Mouse (Mus musculus) stomach, embryonic 14.5 days (tissue): ENCODE results near the gene Rps6ka1. TPM values are rescaled to one million over a fixed set of nuclear protein-coding genes. Genes with fewer than 3 reads are reported as not detected.
"Not testable (repeated sequence)": the region's sequence is repeated elsewhere in the genome, so short reads cannot be mapped to it uniquely, and the experiment has no call there.

Source experiments
- ATAC-seq: fragments of 200-750 bp; cut with Nextera tagmentation; 2 replicates; pipeline ENCODE4 v1.8.0; 2017; ENCODE audit warnings: low read depth, moderate TSS enrichment; ENCODE audit not compliant: insufficient number of reproducible peaks, insufficient read depth, low FRiP score
- H3K27ac ChIP-seq: fragments of 300-500 bp; sonication (generic); 2 replicates; pipeline ENCODE4 v1.5.1; 2014; ENCODE audit warnings: mild to moderate bottlenecking, low read length, moderate library complexity, mixed read lengths
- H3K27me3 ChIP-seq: fragments of 300-500 bp; sonication (generic); 2 replicates; pipeline ENCODE4 v1.6.1; 2014; ENCODE audit warnings: low read length, control low read depth, mixed read lengths; ENCODE audit not compliant: control insufficient read depth, insufficient read depth
- H3K36me3 ChIP-seq: fragments of 300-500 bp; sonication (generic); 2 replicates; pipeline ENCODE4 v1.6.1; 2014; ENCODE audit warnings: mild to moderate bottlenecking, control low read depth, low read length, moderate library complexity, mixed read lengths; ENCODE audit not compliant: control insufficient read depth, insufficient read depth
- H3K4me1 ChIP-seq: fragments of 300-500 bp; sonication (generic); 2 replicates; pipeline ENCODE4 v1.6.1; 2014; ENCODE audit warnings: low read length, control low read depth, mixed read lengths; ENCODE audit not compliant: control insufficient read depth, insufficient read depth
- H3K4me2 ChIP-seq: fragments of 300-500 bp; sonication (generic); replicated peaks from 2 replicates; pipeline ENCODE4 v1.6.1; 2014; ENCODE audit warnings: low read depth, low read length, control low read depth
- H3K4me3 ChIP-seq: fragments of 300-500 bp; sonication (generic); 2 replicates; pipeline ENCODE4 v1.5.1; 2014; ENCODE audit warnings: low read depth, low read length, control low read depth
- H3K9ac ChIP-seq: fragments of 300-500 bp; sonication (generic); replicated peaks from 2 replicates; pipeline ENCODE4 v1.6.1; 2014; ENCODE audit warnings: low read depth, mild to moderate bottlenecking, control low read depth, low read length, moderate library complexity, mixed read lengths
- H3K9me3 ChIP-seq: fragments of 300-500 bp; sonication (generic); 2 replicates; pipeline ENCODE4 v1.6.1; 2016; ENCODE audit warnings: low read depth, low read length, control low read depth; ENCODE audit not compliant: control insufficient read depth
- WGBS: fragments of 180-500 bp; shearing (Covaris S2); extraction: QIAGEN DNeasy Blood & Tissue Kit; methylation state at CpG from one replicate; pipeline ENCODE4 v1.1.7; 2014; 5-methylcytosine and 5-hydroxymethylcytosine counted together
- polyA plus RNA-seq: library from polyadenylated mRNA; unstranded; fragments of >200 nt; fragmentation: Nextera tagmentation; extraction: Ambion mirVana; gene quantifications from 2 replicates; pipeline ENCODE4 v1.2.1, GENCODE M21; 2014

Rps6ka1 gene
- polyA plus RNA-seq, result 58.8 and 60.1 TPM in 2 replicates

GRCm38 (mm10) chr4:133887672-133888453 is at the start of gene Rps6ka1:
Rps6ka1 (minus strand) TSS chr4:133887797.
- Histone ChIP-seq H3K9ac (peak within 1 kb of the TSS; percentile 81), H3K9me3 (no peaks in the 10 kb centered on the region), H3K4me1 (peaks cover 18% of the 10 kb centered on the region; the same call in 1 of the 2 replicates), H3K27me3 (no peaks in the 10 kb centered on the region), H3K4me2 (peak within 1 kb of the TSS; percentile 80), H3K36me3 (no peaks in the 10 kb centered on the region), H3K27ac (peak within 1 kb of the TSS; percentile 88), H3K4me3 (peak within 1 kb of the TSS; percentile 82)
- ATAC-seq, result peak; percentile 84
- WGBS, result 1% methylated on average over 59 of the region's 61 CpGs

DNA sequence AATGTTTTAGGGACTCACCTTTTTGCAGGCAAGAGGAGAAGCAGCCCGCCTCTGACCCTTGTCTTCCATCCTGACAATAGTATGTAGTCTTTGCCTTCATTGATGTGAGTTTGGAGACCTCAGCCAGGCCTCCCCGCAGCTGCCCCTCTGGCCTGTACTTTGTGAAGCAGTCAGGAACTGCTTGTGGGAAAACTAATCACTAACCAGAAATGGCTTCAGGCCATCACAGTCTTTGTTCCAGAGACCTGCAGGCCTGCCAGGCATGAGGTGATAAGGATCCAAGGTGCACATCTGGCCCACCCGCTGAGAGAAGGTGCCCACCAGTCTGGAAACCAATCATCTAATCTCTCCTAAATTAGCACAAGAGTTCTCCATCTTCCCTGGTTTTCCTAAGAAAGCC is 44.2 kb upstream of the Rps6ka1 start:
- no peak overlapping the region for H3K9ac ChIP-seq
- H3K27me3 ChIP-seq, result no peaks in the 10 kb centered on the region
- H3K4me2 ChIP-seq, result no peak overlapping the region
- H3K27ac ChIP-seq, result no peak overlapping the region
- H3K4me3 ChIP-seq, result no peak overlapping the region
- no peaks in the 10 kb centered on the region for H3K9me3 ChIP-seq
- no peaks in the 10 kb centered on the region for H3K36me3 ChIP-seq
- no peak for ATAC-seq
- H3K4me1 ChIP-seq, result 0 out of 2 replicates have a peak, but pooled peaks cover 5% of the 10 kb centered on the region
- 79% methylated on average over 3 of the region's 3 CpGs for WGBS

DNA sequence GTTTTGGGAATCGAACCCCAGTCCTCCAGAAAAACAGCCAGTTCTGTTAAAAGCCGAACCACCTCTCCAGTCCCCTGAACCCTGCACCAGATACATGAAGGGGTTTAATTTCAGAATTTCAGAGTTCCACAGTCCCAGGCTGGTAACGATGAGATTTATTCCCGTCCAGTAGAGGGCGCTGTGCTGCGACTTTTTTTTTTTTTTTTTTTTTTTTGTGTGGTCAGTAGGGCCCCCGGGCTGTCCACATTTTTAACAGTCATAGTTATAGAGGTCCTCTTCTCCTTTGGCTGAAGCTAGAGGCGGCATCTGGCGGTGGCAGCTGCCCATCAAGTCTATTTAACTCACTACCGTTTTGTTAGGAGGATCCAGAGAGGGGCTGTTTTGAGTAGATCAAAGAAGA is 43.8 kb upstream of the Rps6ka1 start:
- Histone ChIP-seq H3K36me3 (no peaks in the 10 kb centered on the region), H3K27ac (no peak overlapping the region), H3K9ac (no peak overlapping the region), H3K4me1 (0 out of 2 replicates have a peak, but pooled peaks cover 5% of the 10 kb centered on the region), H3K27me3 (no peaks in the 10 kb centered on the region), H3K9me3 (no peaks in the 10 kb centered on the region), H3K4me2 (no peak overlapping the region), H3K4me3 (no peak overlapping the region)
- no peak for ATAC-seq
- 20% methylated on average over 10 of the region's 10 CpGs for WGBS

- no peak for ATAC-seq
- Histone ChIP-seq H3K36me3 (no peaks in the 10 kb centered on the region), H3K4me3 (no peak overlapping the region), H3K4me1 (0 out of 2 replicates have a peak, but pooled peaks cover 5% of the 10 kb centered on the region), H3K27me3 (no peaks in the 10 kb centered on the region), H3K9ac (no peak overlapping the region), H3K27ac (no peak overlapping the region), H3K4me2 (no peak overlapping the region), H3K9me3 (no peaks in the 10 kb centered on the region)
- 12% methylated on average over 7 of the region's 7 CpGs for WGBS
These were observed 41.7 kb upstream of the Rps6ka1 start for GRCm38 (mm10) chr4:133929278-133929670.

DNA sequence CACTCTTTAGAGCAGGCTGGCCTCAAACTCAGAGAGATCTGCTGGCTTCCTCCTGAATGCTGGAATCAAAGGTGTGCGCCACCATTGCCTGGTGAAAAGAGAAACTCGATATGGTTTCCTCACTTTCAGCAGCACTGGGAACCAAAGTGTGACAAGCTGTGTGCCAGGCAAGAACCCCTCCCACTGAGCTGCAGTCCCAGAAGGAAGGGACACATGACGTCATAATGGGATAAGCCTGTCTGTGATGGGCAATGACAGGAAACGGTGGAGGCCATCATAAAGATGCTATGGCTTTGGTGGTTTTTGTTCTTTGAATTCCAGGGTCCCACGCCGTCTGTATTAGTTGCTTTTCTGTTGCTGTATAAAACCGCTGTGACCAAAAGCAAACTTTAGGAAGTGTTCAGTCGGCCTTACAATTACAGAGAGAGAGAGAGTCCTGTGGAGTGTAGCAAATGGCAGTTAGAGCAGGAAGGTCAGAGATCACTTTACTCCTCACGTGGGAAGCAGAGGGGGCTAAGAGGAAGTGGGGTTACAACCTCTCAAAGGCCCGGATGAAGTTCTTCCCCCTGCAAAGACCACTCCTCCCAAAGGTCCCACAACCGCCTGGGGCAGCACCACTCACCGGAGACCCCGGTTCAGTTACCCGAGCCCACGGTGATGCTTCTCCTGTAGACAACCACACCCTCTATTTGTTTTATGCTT is 41.1 kb upstream of the Rps6ka1 start:
- Histone ChIP-seq H3K4me1 (0 out of 2 replicates have a peak, but pooled peaks cover 5% of the 10 kb centered on the region), H3K9me3 (no peaks in the 10 kb centered on the region), H3K27ac (no peak overlapping the region), H3K9ac (no peak overlapping the region), H3K36me3 (no peaks in the 10 kb centered on the region), H3K4me2 (no peak overlapping the region), H3K4me3 (no peak overlapping the region), H3K27me3 (no peaks in the 10 kb centered on the region)
- ATAC-seq, result no peak
- WGBS, result 37% methylated on average over 15 of the region's 15 CpGs

- H3K27me3 ChIP-seq, result no peaks in the 10 kb centered on the region
- 58% methylated on average over 4 of the region's 4 CpGs for WGBS
These were observed 37.6 kb upstream of the Rps6ka1 start for GRCm38 (mm10) chr4:133925204-133925603.

DNA sequence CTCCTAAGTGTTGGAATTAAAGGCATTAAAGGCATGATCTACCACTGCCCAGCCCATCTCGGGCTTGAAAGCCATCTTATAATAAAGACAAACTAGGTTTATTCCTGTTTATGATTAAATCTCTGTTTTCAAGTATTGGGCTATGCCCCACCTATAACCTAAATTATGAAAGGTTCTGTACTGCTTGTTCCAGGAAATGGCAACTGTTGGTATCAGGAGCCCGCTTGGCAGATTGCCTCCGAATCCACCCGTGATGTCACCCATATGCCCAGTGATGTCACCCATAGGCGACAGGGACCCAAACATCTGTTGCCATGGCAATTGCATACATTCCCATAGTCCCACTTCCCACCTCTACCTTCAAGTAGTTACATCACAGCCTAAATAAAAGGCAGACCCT is 36.1 kb upstream of the Rps6ka1 start:
- ATAC-seq, result no peak
- H3K27ac ChIP-seq, result no peak overlapping the region
- WGBS, result 89% methylated on average over 5 of the region's 5 CpGs
- no peaks in the 10 kb centered on the region for H3K27me3 ChIP-seq
- no peak overlapping the region for H3K4me3 ChIP-seq
- H3K9me3 ChIP-seq, result no peaks in the 10 kb centered on the region
- H3K9ac ChIP-seq, result no peak overlapping the region
- 0 out of 2 replicates have a peak, but pooled peaks cover 3% of the 10 kb centered on the region for H3K4me1 ChIP-seq
- no peak overlapping the region for H3K4me2 ChIP-seq
- no peaks in the 10 kb centered on the region for H3K36me3 ChIP-seq

More at GRCm38 (mm10) chr4:133925204-133925603, 37.6 kb upstream of the Rps6ka1 start:
- H3K4me2 ChIP-seq, result no peak overlapping the region
- no peaks in the 10 kb centered on the region for H3K9me3 ChIP-seq
- ATAC-seq, result no peak
- H3K9ac ChIP-seq, result no peak overlapping the region
- no peak overlapping the region for H3K4me3 ChIP-seq
- no peaks in the 10 kb centered on the region for H3K36me3 ChIP-seq
- H3K4me1 ChIP-seq, result 0 out of 2 replicates have a peak, but pooled peaks cover 5% of the 10 kb centered on the region
- no peak overlapping the region for H3K27ac ChIP-seq

DNA sequence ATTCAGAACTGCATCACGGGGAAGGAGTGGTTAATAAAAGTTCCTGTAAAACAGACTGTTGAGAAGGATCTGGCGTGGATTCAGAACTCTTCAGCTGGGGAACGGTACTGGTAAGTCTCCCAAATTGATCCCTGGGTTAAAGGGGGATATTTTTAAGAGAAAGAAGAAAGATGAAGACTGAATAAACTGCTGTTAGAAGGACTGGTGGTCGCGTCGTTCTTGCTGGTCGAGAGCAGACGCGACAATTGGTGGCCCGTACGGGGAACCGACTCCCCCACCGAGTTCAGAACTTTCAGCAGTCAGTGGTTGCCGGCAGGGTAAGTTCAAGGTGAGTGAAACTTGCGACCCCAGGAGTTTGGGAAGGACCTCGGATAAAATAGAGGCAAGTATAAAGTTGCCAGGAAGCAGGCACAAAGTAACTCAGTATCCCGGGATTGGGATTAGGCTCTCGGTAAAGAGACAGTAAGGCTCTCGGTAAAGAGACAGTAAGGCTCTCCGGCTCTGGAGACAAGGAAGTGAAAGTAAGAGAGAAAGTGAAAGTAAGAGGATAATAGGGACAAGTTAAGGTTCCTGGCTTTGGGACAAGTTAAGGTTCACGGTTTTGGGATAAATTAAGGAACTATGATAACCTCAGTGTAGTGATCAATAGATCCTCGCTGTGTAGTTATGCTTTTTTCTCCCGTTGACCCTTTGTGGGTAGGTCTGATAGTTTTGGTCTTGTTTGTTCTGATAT is 30.7 kb upstream of the Rps6ka1 start:
- H3K9me3 ChIP-seq, H3K27me3 ChIP-seq, H3K4me1 ChIP-seq, H3K36me3 ChIP-seq, H3K4me2 ChIP-seq, H3K27ac ChIP-seq, ATAC-seq, H3K4me3 ChIP-seq, H3K9ac ChIP-seq: not testable (repeated sequence)
- WGBS, result 91% methylated on average over 17 of the region's 23 CpGs
